Mouse (Mus musculus): ENCODE results near the gene Pxmp4. TPM values are rescaled to one million over a fixed set of nuclear protein-coding genes. Genes with fewer than 3 reads are reported as not detected.

Pxmp4 gene
- total RNA-seq, 4 experiments from 2014 or later, result 28.8 to 36.5 (median 32.1) TPM

- DNase-seq, result peak; percentile 82
These were observed 9.9 kb upstream of the Pxmp4 start, which contains the start of the genes Zfp341 and 4930519P11Rik for GRCm38 (mm10) chr2:154613118-154614115. TSS of gene Zfp341 (plus strand) at chr2:154613297. TSS of gene 4930519P11Rik (minus strand) at chr2:154613437.

- DNase-seq, result no peak
These were observed 5.7 kb upstream of the Pxmp4 start for GRCm38 (mm10) chr2:154609050-154609767.

GRCm38 (mm10) chr2:154606965-154607364, 3.5 kb upstream of the Pxmp4 start:
- DNase-seq, result no peak

- DNase-seq, result no peak
These were observed 648 bp upstream of the Pxmp4 start for GRCm38 (mm10) chr2:154604156-154604555.

GRCm38 (mm10) chr2:154603007-154603637, 386 bp downstream of the Pxmp4 start:
- DNase-seq, result no peak

GRCm38 (mm10) chr2:154601324-154601723, 2.2 kb downstream of the Pxmp4 start:
- DNase-seq, result no peak

GRCm38 (mm10) chr2:154600586-154600985, 2.9 kb downstream of the Pxmp4 start:
- no peak for DNase-seq

GRCm38 (mm10) chr2:154597399-154597798, 6.1 kb downstream of the Pxmp4 start:
- DNase-seq, result no peak

- DNase-seq, result no peak
These were observed 7.7 kb downstream of the Pxmp4 start for GRCm38 (mm10) chr2:154595775-154596174.

GRCm38 (mm10) chr2:154593025-154593424, 10.5 kb downstream of the Pxmp4 start:
- DNase-seq, result no peak

- no peak for DNase-seq
These were observed 12.3 kb downstream of the Pxmp4 start for GRCm38 (mm10) chr2:154591239-154591638.

GRCm38 (mm10) chr2:154589051-154589450, 14.5 kb downstream of the Pxmp4 start:
- no peak for DNase-seq

GRCm38 (mm10) chr2:154586405-154586804, 17.1 kb downstream of the Pxmp4 start:
- DNase-seq, result no peak

- no peak for DNase-seq
These were observed 18.4 kb downstream of the Pxmp4 start for GRCm38 (mm10) chr2:154584931-154585601.

- DNase-seq, result no peak
These were observed 19.3 kb downstream of the Pxmp4 start for GRCm38 (mm10) chr2:154583906-154584872.

- DNase-seq, result no peak
These were observed 22.1 kb downstream of the Pxmp4 start for GRCm38 (mm10) chr2:154581421-154581820.

GRCm38 (mm10) chr2:154580586-154580985, 22.9 kb downstream of the Pxmp4 start:
- no peak for DNase-seq

GRCm38 (mm10) chr2:154577744-154578067, 25.8 kb downstream of the Pxmp4 start:
- DNase-seq, result no peak

GRCm38 (mm10) chr2:154576876-154577743, 26.4 kb downstream of the Pxmp4 start:
- no peak for DNase-seq

- no peak for DNase-seq
These were observed 29.2 kb downstream of the Pxmp4 start for GRCm38 (mm10) chr2:154574271-154574670.
